Mouse (Mus musculus): ENCODE measurements at regions not wholly inside any gene's neighbourhood (a gene's known extent, or its start where the extent isn't known, plus 50 kb on each side); places are given as distances from the start of the nearest gene placed in this dataset.
A peak's percentile ranks its signal among the peaks of the same experiment; 100 is the strongest.

DNA sequence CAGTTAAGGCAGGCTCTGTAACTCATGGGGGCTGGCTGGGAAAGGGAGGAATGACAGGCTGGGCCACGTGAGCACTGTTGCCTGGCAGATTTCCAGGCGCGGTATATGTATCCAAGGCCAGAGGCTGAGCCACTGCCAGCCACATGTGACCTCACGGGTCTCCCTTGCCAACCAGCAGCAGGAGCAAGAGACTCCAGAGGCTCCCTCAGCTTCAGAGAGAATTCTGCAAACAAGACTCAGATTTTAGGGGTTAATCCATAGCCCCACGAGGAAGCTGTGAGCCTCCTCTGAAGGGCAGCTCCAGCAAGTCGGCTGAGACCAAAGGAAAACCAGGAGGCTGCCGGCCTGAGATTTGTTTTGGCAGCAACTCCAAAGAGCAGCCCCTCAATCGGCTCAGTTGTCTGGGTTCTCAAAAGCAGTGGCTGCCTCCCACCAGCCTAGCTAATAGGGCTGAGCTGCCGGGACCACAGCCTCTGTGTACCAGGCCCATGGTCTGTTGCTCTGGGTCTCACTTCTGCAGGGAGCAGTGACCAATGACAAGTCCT, 264.0 kb upstream of the Cadm1 start:
- Histone ChIP-seq H3K36me3 (ENCODE audit: control insufficient read depth, insufficient read depth, low read length) (no peaks in the 10 kb centered on the region), H3K9ac (ENCODE audit: low read depth, low read length) (no peak overlapping the region), H3K27me3 (ENCODE audit: control insufficient read depth, insufficient read depth, low read length) (no peaks in the 10 kb centered on the region), H3K27ac (ENCODE audit: low read depth, low read length) (no peak overlapping the region), H3K9me3 (ENCODE audit: control insufficient read depth, low read length) (no peaks in the 10 kb centered on the region), H3K4me1 (replicated peaks; ENCODE audit: control insufficient read depth, insufficient read depth, low read length) (no peaks in the 10 kb centered on the region), H3K4me2 (replicated peaks; ENCODE audit: low read depth, low read length) (no peak overlapping the region), H3K4me3 (ENCODE audit: low read depth, low read length) (no peak overlapping the region)
- DNase-seq (ENCODE audit: low spot score) (no peak), ATAC-seq (ENCODE audit: low FRiP score) (no peak)
- WGBS: 68% methylated on average over 9 of the region's 9 CpGs

- 43% methylated on average over 12 of the region's 12 CpGs for WGBS
These were observed 253.5 kb upstream of the Cadm1 start for GRCm38 (mm10) chr9:47276303-47277005.

DNA sequence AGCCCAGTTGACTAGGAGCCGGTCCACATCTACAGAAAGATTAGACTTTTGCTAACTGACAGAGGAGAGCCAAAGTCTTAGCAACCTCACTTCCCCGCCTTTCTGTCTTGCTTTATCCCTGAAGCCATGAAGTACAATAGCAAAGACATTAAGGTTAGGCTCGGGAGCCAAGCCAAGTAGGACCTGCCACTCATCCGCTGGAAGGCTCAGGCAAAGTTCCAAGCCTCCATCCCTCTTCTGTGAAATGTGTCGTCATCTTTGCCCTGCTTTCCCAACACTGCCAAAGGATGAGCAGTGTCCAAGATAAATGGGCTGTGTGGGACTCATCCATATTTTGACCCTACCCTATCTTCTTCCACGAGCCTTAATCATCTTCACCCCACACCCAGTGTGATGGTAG, 250.6 kb upstream of the Cadm1 start:
- Histone ChIP-seq H3K9ac (ENCODE audit: low read depth, low read length) (no peak overlapping the region), H3K4me2 (replicated peaks; ENCODE audit: low read depth, low read length) (no peak overlapping the region), H3K27ac (ENCODE audit: low read depth, low read length) (0 out of 2 replicates have a peak overlapping the region, but pooled peaks have one; percentile 63), H3K9me3 (ENCODE audit: control insufficient read depth, low read length) (no peaks in the 10 kb centered on the region), H3K4me1 (replicated peaks; ENCODE audit: control insufficient read depth, insufficient read depth, low read length) (peaks cover 2% of the 10 kb centered on the region; the same call in 1 of the 2 replicates), H3K36me3 (ENCODE audit: control insufficient read depth, insufficient read depth, low read length) (no peaks in the 10 kb centered on the region), H3K4me3 (ENCODE audit: low read depth, low read length) (no peak overlapping the region), H3K27me3 (ENCODE audit: control insufficient read depth, insufficient read depth, low read length) (no peaks in the 10 kb centered on the region)
- no peak for ATAC-seq (ENCODE audit: low FRiP score)
- WGBS: 93% methylated on average over 6 of the region's 6 CpGs
- DNase-seq (ENCODE audit: low spot score): no peak

More at GRCm38 (mm10) chr9:47276303-47277005, 253.5 kb upstream of the Cadm1 start:
- no peaks in the 10 kb centered on the region for H3K9me3 ChIP-seq (ENCODE audit: control insufficient read depth, low read length)
- ATAC-seq (ENCODE audit: low FRiP score) (no peak), DNase-seq (ENCODE audit: low spot score) (no peak)
- no peaks in the 10 kb centered on the region for H3K27me3 ChIP-seq (ENCODE audit: control insufficient read depth, insufficient read depth, low read length)
- H3K9ac ChIP-seq (ENCODE audit: low read depth, low read length): no peak overlapping the region
- H3K36me3 ChIP-seq (ENCODE audit: control insufficient read depth, insufficient read depth, low read length): no peaks in the 10 kb centered on the region
- H3K4me3 ChIP-seq (ENCODE audit: low read depth, low read length): no peak overlapping the region
- H3K27ac ChIP-seq (ENCODE audit: low read depth, low read length): no peak overlapping the region
- H3K4me1 ChIP-seq (replicated peaks; ENCODE audit: control insufficient read depth, insufficient read depth, low read length): peaks cover 2% of the 10 kb centered on the region; the same call in 1 of the 2 replicates
- H3K4me2 ChIP-seq (replicated peaks; ENCODE audit: low read depth, low read length): no peak overlapping the region

DNA sequence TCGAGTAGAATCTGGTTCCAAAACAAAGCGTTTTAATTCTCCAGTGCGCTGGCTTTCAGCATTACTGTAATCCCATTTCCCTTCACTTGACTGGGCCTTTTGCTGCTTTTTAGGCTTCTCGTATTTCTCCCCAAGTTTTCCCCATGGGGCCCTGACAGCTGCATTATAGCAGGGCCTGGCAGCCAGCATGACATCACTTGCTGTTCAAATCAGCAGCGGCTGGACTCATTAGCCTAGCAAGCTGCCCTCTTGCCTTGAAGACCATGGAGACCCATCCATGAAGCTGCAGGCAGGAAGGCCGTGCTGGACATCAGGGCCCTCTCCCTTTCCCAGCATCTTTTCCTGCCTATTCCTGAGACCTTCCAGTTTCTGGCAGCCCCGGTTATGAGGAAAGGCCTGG, 249.8 kb upstream of the Cadm1 start:
- peaks cover 2% of the 10 kb centered on the region; the same call in 1 of the 2 replicates for H3K4me1 ChIP-seq (replicated peaks; ENCODE audit: control insufficient read depth, insufficient read depth, low read length)
- WGBS: 39% methylated on average over 7 of the region's 7 CpGs
- H3K27ac ChIP-seq (ENCODE audit: low read depth, low read length): peak overlapping the region; percentile 63
- H3K9me3 ChIP-seq (ENCODE audit: control insufficient read depth, low read length): no peaks in the 10 kb centered on the region
- no peaks in the 10 kb centered on the region for H3K27me3 ChIP-seq (ENCODE audit: control insufficient read depth, insufficient read depth, low read length)
- peak; percentile 61 for DNase-seq (ENCODE audit: low spot score)
- H3K9ac ChIP-seq (ENCODE audit: low read depth, low read length): peak overlapping the region; percentile 2; the same call in 1 of the 2 replicates
- no peak overlapping the region for H3K4me3 ChIP-seq (ENCODE audit: low read depth, low read length)
- ATAC-seq (ENCODE audit: low FRiP score): peak; percentile 49; the same call in 1 of the 2 replicates
- H3K36me3 ChIP-seq (ENCODE audit: control insufficient read depth, insufficient read depth, low read length): no peaks in the 10 kb centered on the region
- H3K4me2 ChIP-seq (replicated peaks; ENCODE audit: low read depth, low read length): no peak overlapping the region

DNA sequence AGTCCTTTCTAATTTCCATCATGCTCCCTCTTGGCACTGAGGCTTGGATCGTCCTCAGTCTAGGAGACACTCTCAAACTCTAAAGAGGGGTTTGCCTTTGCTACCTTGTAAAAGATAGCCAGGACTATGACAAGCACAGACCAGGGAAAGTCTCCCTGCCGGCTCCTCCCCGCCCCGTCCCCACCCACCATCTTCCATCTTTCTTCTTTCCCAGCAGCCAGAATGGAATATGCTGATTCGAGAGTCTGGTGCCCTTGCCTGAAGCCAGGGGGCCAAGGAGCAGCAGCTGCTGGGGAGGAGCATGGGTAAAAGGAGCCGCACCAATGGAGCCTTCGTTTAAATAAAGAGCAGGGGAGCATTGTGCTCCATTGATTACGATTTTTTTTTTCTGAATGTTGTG, 249.4 kb upstream of the Cadm1 start:
- Histone ChIP-seq H3K4me1 (replicated peaks; ENCODE audit: control insufficient read depth, insufficient read depth, low read length) (peaks cover 2% of the 10 kb centered on the region; the same call in 1 of the 2 replicates), H3K4me2 (replicated peaks; ENCODE audit: low read depth, low read length) (no peak overlapping the region), H3K27me3 (ENCODE audit: control insufficient read depth, insufficient read depth, low read length) (no peaks in the 10 kb centered on the region), H3K9me3 (ENCODE audit: control insufficient read depth, low read length) (no peaks in the 10 kb centered on the region), H3K36me3 (ENCODE audit: control insufficient read depth, insufficient read depth, low read length) (no peaks in the 10 kb centered on the region), H3K27ac (ENCODE audit: low read depth, low read length) (peak overlapping the region; percentile 63), H3K9ac (ENCODE audit: low read depth, low read length) (no peak overlapping the region), H3K4me3 (ENCODE audit: low read depth, low read length) (no peak overlapping the region)
- 26% methylated on average over 8 of the region's 8 CpGs for WGBS
- ATAC-seq (ENCODE audit: low FRiP score): peak; percentile 57; the same call in 1 of the 2 replicates
- peak; percentile 45 for DNase-seq (ENCODE audit: low spot score)

- no peaks in the 10 kb centered on the region for H3K9me3 ChIP-seq (ENCODE audit: control insufficient read depth, low read length)
- H3K9ac ChIP-seq (ENCODE audit: low read depth, low read length): no peak overlapping the region
- H3K4me1 ChIP-seq (replicated peaks; ENCODE audit: control insufficient read depth, insufficient read depth, low read length): peaks cover 2% of the 10 kb centered on the region; the same call in 1 of the 2 replicates
- no peak overlapping the region for H3K4me3 ChIP-seq (ENCODE audit: low read depth, low read length)
- ATAC-seq (ENCODE audit: low FRiP score) (no peak), DNase-seq (ENCODE audit: low spot score) (no peak)
- H3K27me3 ChIP-seq (ENCODE audit: control insufficient read depth, insufficient read depth, low read length): no peaks in the 10 kb centered on the region
- H3K4me2 ChIP-seq (replicated peaks; ENCODE audit: low read depth, low read length): no peak overlapping the region
- H3K36me3 ChIP-seq (ENCODE audit: control insufficient read depth, insufficient read depth, low read length): no peaks in the 10 kb centered on the region
- no peak overlapping the region for H3K27ac ChIP-seq (ENCODE audit: low read depth, low read length)
- WGBS: 51% methylated on average over 4 of the region's 4 CpGs
These were observed 246.1 kb upstream of the Cadm1 start for GRCm38 (mm10) chr9:47283746-47284455.

GRCm38 (mm10) chr9:47286930-47287722, 242.8 kb upstream of the Cadm1 start:
- DNase-seq (ENCODE audit: low spot score): no peak
- 77% methylated on average over 9 of the region's 9 CpGs for WGBS

GRCm38 (mm10) chr9:47288587-47289199, 241.3 kb upstream of the Cadm1 start:
- no peak overlapping the region for H3K9ac ChIP-seq (ENCODE audit: low read depth, low read length)
- H3K36me3 ChIP-seq (ENCODE audit: control insufficient read depth, insufficient read depth, low read length): no peaks in the 10 kb centered on the region
- H3K4me3 ChIP-seq (ENCODE audit: low read depth, low read length): no peak overlapping the region
- no peak overlapping the region for H3K27ac ChIP-seq (ENCODE audit: low read depth, low read length)
- WGBS: 27% methylated on average over 7 of the region's 7 CpGs
- no peak overlapping the region for H3K4me2 ChIP-seq (replicated peaks; ENCODE audit: low read depth, low read length)
- ATAC-seq (ENCODE audit: low FRiP score) (no peak), DNase-seq (ENCODE audit: low spot score) (no peak)
- no peaks in the 10 kb centered on the region for H3K4me1 ChIP-seq (replicated peaks; ENCODE audit: control insufficient read depth, insufficient read depth, low read length)
- H3K9me3 ChIP-seq (ENCODE audit: control insufficient read depth, low read length): no peaks in the 10 kb centered on the region
- H3K27me3 ChIP-seq (ENCODE audit: control insufficient read depth, insufficient read depth, low read length): no peaks in the 10 kb centered on the region

More at GRCm38 (mm10) chr9:47286930-47287722, 242.8 kb upstream of the Cadm1 start:
- Histone ChIP-seq H3K9ac (ENCODE audit: low read depth, low read length) (no peak overlapping the region), H3K36me3 (ENCODE audit: control insufficient read depth, insufficient read depth, low read length) (no peaks in the 10 kb centered on the region), H3K9me3 (ENCODE audit: control insufficient read depth, low read length) (no peaks in the 10 kb centered on the region), H3K4me1 (replicated peaks; ENCODE audit: control insufficient read depth, insufficient read depth, low read length) (no peaks in the 10 kb centered on the region), H3K4me2 (replicated peaks; ENCODE audit: low read depth, low read length) (no peak overlapping the region), H3K27me3 (ENCODE audit: control insufficient read depth, insufficient read depth, low read length) (no peaks in the 10 kb centered on the region), H3K4me3 (ENCODE audit: low read depth, low read length) (no peak overlapping the region), H3K27ac (ENCODE audit: low read depth, low read length) (no peak overlapping the region)
- ATAC-seq (ENCODE audit: low FRiP score): no peak

Measured in hindbrain, embryonic 11.5 days (tissue).